Mouse (Mus musculus): ENCODE data around the gene 1700018B08Rik. TPM values are rescaled to one million over a fixed set of nuclear protein-coding genes. Genes with fewer than 3 reads are reported as not detected.
A peak's percentile ranks its signal among the peaks of the same experiment; 100 is the strongest.

1700018B08Rik gene
- polyA plus RNA-seq, 1 experiment from 2014 or later, result not detected

- no peak for ATAC-seq (replicated peaks; ENCODE audit: low FRiP score, low read depth)
- H3K27ac ChIP-seq, result 0 out of 2 replicates have a peak overlapping the region, but pooled peaks have one; percentile 13
- 86% methylated on average over 9 of the region's 9 CpGs for WGBS
Observed at GRCm38 (mm10) chr8:121527751-121528150, 16.4 kb downstream of the 1700018B08Rik start.

GRCm38 (mm10) chr8:121526811-121527550 lies 17.1 kb downstream of the 1700018B08Rik start:
- Histone ChIP-seq H3K9me3 (replicated peaks; ENCODE audit: low read length) (no peaks in the 10 kb centered on the region), H3K27ac (peak overlapping the region; percentile 42; the same call in 1 of the 2 replicates), H3K27me3 (ENCODE audit: insufficient read depth, low read length) (no peaks in the 10 kb centered on the region), H3K4me2 (ENCODE audit: low read length) (no peak overlapping the region), H3K4me3 (replicated peaks; ENCODE audit: low read depth, low read length) (no peak overlapping the region), H3K9ac (ENCODE audit: low read depth, low read length) (no peak overlapping the region), H3K4me1 (replicated peaks; ENCODE audit: insufficient read depth, low read length) (peaks cover 5% of the 10 kb centered on the region; the same call in 1 of the 2 replicates), H3K36me3 (ENCODE audit: insufficient read depth, low read length) (no peaks in the 10 kb centered on the region)
- no peak for ATAC-seq (replicated peaks; ENCODE audit: low FRiP score, low read depth)
- TF ChIP-seq CTCF (IDR thresholded peaks at IDR 0.05; ENCODE audit: low read depth), result no peak
- DNase-seq (ENCODE audit: low spot score), result peak; percentile 36
- 36% methylated on average over 6 of the region's 6 CpGs for WGBS

More at GRCm38 (mm10) chr8:121527751-121528150, 16.4 kb downstream of the 1700018B08Rik start:
- no peak overlapping the region for H3K4me2 ChIP-seq (ENCODE audit: low read length)
- no peak for DNase-seq (ENCODE audit: low spot score)
- H3K4me1 ChIP-seq (replicated peaks; ENCODE audit: insufficient read depth, low read length), result peaks cover 5% of the 10 kb centered on the region; the same call in 1 of the 2 replicates
- H3K4me3 ChIP-seq (replicated peaks; ENCODE audit: low read depth, low read length), result no peak overlapping the region
- H3K9me3 ChIP-seq (replicated peaks; ENCODE audit: low read length), result no peaks in the 10 kb centered on the region
- TF ChIP-seq CTCF (IDR thresholded peaks at IDR 0.05; ENCODE audit: low read depth), result no peak
- H3K9ac ChIP-seq (ENCODE audit: low read depth, low read length), result no peak overlapping the region
- H3K27me3 ChIP-seq (ENCODE audit: insufficient read depth, low read length), result no peaks in the 10 kb centered on the region
- no peaks in the 10 kb centered on the region for H3K36me3 ChIP-seq (ENCODE audit: insufficient read depth, low read length)

GRCm38 (mm10) chr8:121525111-121525818 lies 18.9 kb downstream of the 1700018B08Rik start:
- no peak for TF ChIP-seq CTCF (IDR thresholded peaks at IDR 0.05; ENCODE audit: low read depth)
- Histone ChIP-seq H3K9ac (ENCODE audit: low read depth, low read length) (no peak overlapping the region), H3K9me3 (replicated peaks; ENCODE audit: low read length) (no peaks in the 10 kb centered on the region), H3K36me3 (ENCODE audit: insufficient read depth, low read length) (no peaks in the 10 kb centered on the region), H3K4me3 (replicated peaks; ENCODE audit: low read depth, low read length) (no peak overlapping the region), H3K27me3 (ENCODE audit: insufficient read depth, low read length) (no peaks in the 10 kb centered on the region), H3K4me2 (ENCODE audit: low read length) (no peak overlapping the region), H3K4me1 (replicated peaks; ENCODE audit: insufficient read depth, low read length) (peaks cover 5% of the 10 kb centered on the region; the same call in 1 of the 2 replicates), H3K27ac (0 out of 2 replicates have a peak overlapping the region, but pooled peaks have one; percentile 3)
- DNase-seq (ENCODE audit: low spot score) (peak; percentile 67), ATAC-seq (replicated peaks; ENCODE audit: low FRiP score, low read depth) (no peak)
- WGBS, result 62% methylated on average over 18 of the region's 18 CpGs

GRCm38 (mm10) chr8:121513429-121513828 lies 30.7 kb downstream of the 1700018B08Rik start:
- TF ChIP-seq CTCF (IDR thresholded peaks at IDR 0.05; ENCODE audit: low read depth), result peak; percentile 95
- peak; percentile 61 for ATAC-seq (replicated peaks; ENCODE audit: low FRiP score, low read depth)
- H3K4me1 ChIP-seq (replicated peaks; ENCODE audit: insufficient read depth, low read length), result no peaks in the 10 kb centered on the region
- peak; percentile 89 for DNase-seq (ENCODE audit: low spot score)
- no peaks in the 10 kb centered on the region for H3K27me3 ChIP-seq (ENCODE audit: insufficient read depth, low read length)
- no peaks in the 10 kb centered on the region for H3K9me3 ChIP-seq (replicated peaks; ENCODE audit: low read length)
- H3K4me2 ChIP-seq (ENCODE audit: low read length), result no peak overlapping the region
- no peak overlapping the region for H3K27ac ChIP-seq
- WGBS, result 2% methylated on average over 12 of the region's 12 CpGs
- H3K9ac ChIP-seq (ENCODE audit: low read depth, low read length), result no peak overlapping the region
- H3K4me3 ChIP-seq (replicated peaks; ENCODE audit: low read depth, low read length), result no peak overlapping the region
- H3K36me3 ChIP-seq (ENCODE audit: insufficient read depth, low read length), result no peaks in the 10 kb centered on the region

GRCm38 (mm10) chr8:121511751-121512150 lies 32.4 kb downstream of the 1700018B08Rik start:
- H3K4me1 ChIP-seq (replicated peaks; ENCODE audit: insufficient read depth, low read length), result no peaks in the 10 kb centered on the region
- no peaks in the 10 kb centered on the region for H3K36me3 ChIP-seq (ENCODE audit: insufficient read depth, low read length)
- no peak for ATAC-seq (replicated peaks; ENCODE audit: low FRiP score, low read depth)
- H3K4me3 ChIP-seq (replicated peaks; ENCODE audit: low read depth, low read length), result no peak overlapping the region
- no peak overlapping the region for H3K9ac ChIP-seq (ENCODE audit: low read depth, low read length)
- no peak for TF ChIP-seq CTCF (IDR thresholded peaks at IDR 0.05; ENCODE audit: low read depth)
- no peak overlapping the region for H3K27ac ChIP-seq
- DNase-seq (ENCODE audit: low spot score), result no peak
- no peaks in the 10 kb centered on the region for H3K27me3 ChIP-seq (ENCODE audit: insufficient read depth, low read length)
- no peaks in the 10 kb centered on the region for H3K9me3 ChIP-seq (replicated peaks; ENCODE audit: low read length)
- WGBS, result 58% methylated on average over 9 of the region's 9 CpGs
- no peak overlapping the region for H3K4me2 ChIP-seq (ENCODE audit: low read length)

- H3K4me3 ChIP-seq (replicated peaks; ENCODE audit: low read depth, low read length), result no peak overlapping the region
- no peaks in the 10 kb centered on the region for H3K36me3 ChIP-seq (ENCODE audit: insufficient read depth, low read length)
- ATAC-seq (replicated peaks; ENCODE audit: low FRiP score, low read depth), result no peak
- no peak for DNase-seq (ENCODE audit: low spot score)
- 84% methylated on average over 6 of the region's 6 CpGs for WGBS
- no peak overlapping the region for H3K9ac ChIP-seq (ENCODE audit: low read depth, low read length)
- no peak overlapping the region for H3K27ac ChIP-seq
- no peak overlapping the region for H3K4me2 ChIP-seq (ENCODE audit: low read length)
- H3K27me3 ChIP-seq (ENCODE audit: insufficient read depth, low read length), result no peaks in the 10 kb centered on the region
- peak; percentile 29; the same call in 1 of the 2 replicates for TF ChIP-seq CTCF (IDR thresholded peaks at IDR 0.05; ENCODE audit: low read depth)
- peaks cover 6% of the 10 kb centered on the region; the same call in 1 of the 2 replicates for H3K4me1 ChIP-seq (replicated peaks; ENCODE audit: insufficient read depth, low read length)
- H3K9me3 ChIP-seq (replicated peaks; ENCODE audit: low read length), result no peaks in the 10 kb centered on the region
Observed at GRCm38 (mm10) chr8:121497621-121498020, 46.5 kb downstream of the 1700018B08Rik start.

Measured in kidney, postnatal 0 days (tissue).